Mouse (Mus musculus): Measurements from ENCODE around the gene Mob3b. TPM values are rescaled to one million over a fixed set of nuclear protein-coding genes. Genes with fewer than 3 reads are reported as not detected.

The Mob3b gene
- polyA plus RNA-seq, 1 experiment from 2014 or later, result 14.1 TPM

DNA sequence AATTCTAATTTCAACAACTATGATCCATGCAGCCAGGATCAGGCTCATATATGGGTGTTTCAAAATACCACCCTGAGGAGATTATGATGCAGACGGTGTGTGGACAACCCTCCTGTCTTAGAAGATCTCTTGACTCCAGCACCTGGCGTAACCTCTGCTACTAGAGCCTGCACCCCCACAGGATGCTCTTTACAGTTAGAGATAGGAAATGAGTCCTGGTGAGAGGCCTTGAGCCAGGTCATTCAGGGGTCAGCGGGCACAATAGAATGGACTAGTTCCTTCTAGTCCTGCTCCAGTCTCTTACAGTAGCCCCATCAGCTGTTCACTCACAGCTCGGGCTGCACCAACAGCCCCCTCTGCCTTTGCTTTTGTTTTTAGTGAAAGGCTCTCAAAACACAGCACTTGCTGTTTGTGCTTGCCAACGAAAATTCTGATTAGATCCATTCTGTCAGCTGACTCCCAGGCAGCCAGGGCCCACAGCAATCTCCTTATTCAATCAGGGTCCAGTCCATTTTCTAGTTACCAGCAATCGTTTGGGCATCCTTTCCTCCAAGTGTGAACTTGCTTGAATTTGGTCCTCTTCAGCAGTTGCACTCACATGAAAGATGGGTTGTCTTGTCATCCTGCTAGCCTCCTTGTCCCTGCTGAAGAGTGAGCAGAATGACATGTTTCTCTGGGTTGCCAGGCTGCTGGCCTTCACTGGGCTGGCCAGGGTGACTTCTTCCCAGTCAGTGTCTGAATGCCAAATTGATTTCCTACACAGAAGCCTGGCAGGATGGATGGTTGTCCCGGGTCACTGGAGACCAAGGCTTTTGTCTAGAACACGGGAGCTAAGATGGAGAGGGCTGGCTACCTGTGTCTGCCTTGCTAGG lies 175.7 kb downstream of the Mob3b start:
- Histone ChIP-seq H3K9me3 (replicated peaks) (no peaks in the 10 kb centered on the region), H3K27ac (no peak overlapping the region), H3K36me3 (no peaks in the 10 kb centered on the region), H3K27me3 (ENCODE audit: low read depth, poor library complexity, severe bottlenecking) (no peaks in the 10 kb centered on the region), H3K4me1 (peaks cover 4% of the 10 kb centered on the region), H3K4me3 (no peak overlapping the region)
- no peak for DNase-seq (ENCODE audit: low spot score)
- 74% methylated on average over 8 of the region's 8 CpGs for WGBS

DNA sequence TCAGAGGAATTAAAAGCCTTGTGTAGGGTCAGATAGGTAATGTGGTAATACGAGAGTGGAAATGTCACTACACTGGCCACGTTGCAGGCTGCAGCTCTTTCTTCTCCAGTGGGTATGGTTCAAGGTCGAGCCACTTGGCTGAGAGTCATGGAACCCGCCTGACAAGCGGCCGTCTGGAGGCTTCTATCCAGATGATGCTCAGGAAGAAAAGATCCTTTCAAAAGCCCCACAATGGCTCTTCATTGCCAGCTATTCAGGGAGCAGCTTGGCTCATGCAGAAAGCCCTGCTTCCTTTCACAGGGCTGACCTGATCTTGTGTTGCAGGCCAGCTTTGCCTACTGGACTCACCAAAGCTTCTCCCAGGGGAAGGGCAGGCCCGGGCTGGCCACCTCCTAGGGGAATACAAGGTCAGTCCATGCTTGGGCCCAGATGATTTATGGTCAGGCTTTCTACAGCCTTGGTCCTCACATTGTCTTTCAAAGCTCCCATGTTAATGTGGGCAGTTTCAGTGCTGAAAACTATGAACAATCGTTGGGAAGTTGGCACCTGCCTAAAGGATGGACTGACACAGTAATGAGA lies 176.7 kb downstream of the Mob3b start:
- Histone ChIP-seq H3K9me3 (replicated peaks) (no peaks in the 10 kb centered on the region), H3K27me3 (ENCODE audit: low read depth, poor library complexity, severe bottlenecking) (no peaks in the 10 kb centered on the region), H3K36me3 (no peaks in the 10 kb centered on the region), H3K4me3 (no peak overlapping the region), H3K27ac (no peak overlapping the region), H3K4me1 (peaks cover 4% of the 10 kb centered on the region)
- 88% methylated on average over 8 of the region's 8 CpGs for WGBS
- no peak for DNase-seq (ENCODE audit: low spot score)

DNA sequence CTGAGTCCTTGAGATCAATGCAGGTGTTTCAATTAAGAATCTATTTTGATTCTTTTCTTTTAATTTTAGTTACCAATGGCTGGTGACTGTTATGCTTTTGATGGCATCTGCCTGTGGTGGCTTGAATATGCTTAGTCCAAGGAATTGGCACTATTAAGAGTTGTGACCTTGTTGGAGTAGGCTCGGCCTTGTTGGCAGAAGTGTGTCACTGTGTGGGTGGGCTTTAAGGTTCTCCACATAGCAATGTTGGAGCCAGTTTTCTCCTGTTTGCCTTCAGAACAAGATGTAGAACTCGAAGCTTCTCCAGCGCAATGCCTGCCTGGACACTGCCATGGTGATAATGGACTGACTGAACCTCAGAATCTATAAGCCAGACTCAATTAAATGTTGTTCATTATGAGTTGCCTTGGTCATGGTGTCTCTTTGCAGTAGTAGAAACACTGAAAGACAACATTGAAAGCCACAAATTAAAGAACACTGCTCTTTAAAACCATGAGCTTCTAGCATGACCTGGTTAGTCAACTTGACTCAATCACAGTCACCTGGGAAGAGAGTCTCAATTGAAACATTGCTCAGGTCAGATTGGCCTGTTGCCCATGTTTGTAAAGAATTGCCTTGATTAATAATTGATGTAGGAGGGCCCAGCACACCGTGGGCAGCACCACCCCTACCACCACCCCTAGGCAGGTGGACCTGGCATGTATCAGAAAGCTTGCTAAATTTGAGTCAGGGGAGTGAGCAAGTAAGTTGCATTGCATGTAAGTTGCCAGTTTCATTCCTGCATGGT lies 180.2 kb downstream of the Mob3b start:
- no peak for DNase-seq (ENCODE audit: low spot score)
- H3K9me3 ChIP-seq (replicated peaks), result no peaks in the 10 kb centered on the region
- no peaks in the 10 kb centered on the region for H3K36me3 ChIP-seq
- H3K4me1 ChIP-seq, result peaks cover 4% of the 10 kb centered on the region
- no peaks in the 10 kb centered on the region for H3K27me3 ChIP-seq (ENCODE audit: low read depth, poor library complexity, severe bottlenecking)
- no peak overlapping the region for H3K27ac ChIP-seq
- no peak overlapping the region for H3K4me3 ChIP-seq
- 89% methylated on average over 4 of the region's 4 CpGs for WGBS

DNA sequence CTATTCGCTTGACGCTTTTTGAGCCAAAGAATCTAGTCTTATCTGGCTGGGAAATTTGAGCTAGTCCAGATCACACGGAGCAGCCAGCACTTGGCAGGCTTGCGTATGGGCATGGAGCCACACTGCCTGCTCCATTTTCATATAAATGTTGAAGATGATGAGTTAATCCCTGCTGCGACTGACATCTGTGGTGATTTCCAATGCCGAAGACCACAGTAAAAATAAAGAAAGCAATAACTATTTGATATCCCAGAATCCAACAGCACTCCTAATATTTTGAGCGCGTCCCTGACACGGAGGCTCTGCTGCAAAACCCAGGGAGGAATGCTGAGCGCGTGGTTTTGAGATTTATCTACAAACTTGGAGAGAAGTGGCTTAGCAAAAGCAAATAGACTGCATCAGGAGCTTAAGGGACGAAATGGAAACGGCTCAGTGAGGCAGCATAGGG lies 180.9 kb downstream of the Mob3b start:
- no peaks in the 10 kb centered on the region for H3K27me3 ChIP-seq (ENCODE audit: low read depth, poor library complexity, severe bottlenecking)
- WGBS, result 93% methylated on average over 13 of the region's 13 CpGs

DNA sequence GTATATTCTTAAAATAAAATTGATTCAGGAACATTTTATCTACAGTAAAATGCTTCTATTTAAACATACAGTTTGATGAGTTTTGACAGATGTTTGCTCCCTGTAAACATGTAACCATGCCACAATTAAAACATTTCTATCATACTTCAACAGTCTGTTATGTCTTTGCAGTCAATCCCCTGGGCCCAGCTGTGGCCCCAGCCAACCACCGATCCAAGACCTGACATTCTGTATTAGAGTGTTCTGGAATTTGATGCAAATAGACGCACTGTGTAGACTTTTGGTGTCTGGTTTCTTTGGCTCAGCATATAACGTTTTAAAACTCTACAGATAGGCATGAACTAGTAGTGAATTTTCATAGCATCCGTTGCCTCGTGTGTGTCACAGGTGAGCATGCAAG lies 182.5 kb downstream of the Mob3b start:
- Histone ChIP-seq H3K36me3 (no peaks in the 10 kb centered on the region), H3K4me1 (peaks cover under 1% of the 10 kb centered on the region), H3K27ac (no peak overlapping the region), H3K4me3 (no peak overlapping the region), H3K27me3 (ENCODE audit: low read depth, poor library complexity, severe bottlenecking) (no peaks in the 10 kb centered on the region), H3K9me3 (replicated peaks) (no peaks in the 10 kb centered on the region)
- no peak for DNase-seq (ENCODE audit: low spot score)
- WGBS, result 92% methylated on average over 5 of the region's 5 CpGs

More for the DNA sequence above, 180.9 kb downstream of the Mob3b start:
- H3K27ac ChIP-seq, result no peak overlapping the region
- H3K4me1 ChIP-seq, result peaks cover 1% of the 10 kb centered on the region; the same call in 1 of the 2 replicates
- no peak overlapping the region for H3K4me3 ChIP-seq
- no peaks in the 10 kb centered on the region for H3K36me3 ChIP-seq
- DNase-seq (ENCODE audit: low spot score), result no peak
- no peaks in the 10 kb centered on the region for H3K9me3 ChIP-seq (replicated peaks)

DNA sequence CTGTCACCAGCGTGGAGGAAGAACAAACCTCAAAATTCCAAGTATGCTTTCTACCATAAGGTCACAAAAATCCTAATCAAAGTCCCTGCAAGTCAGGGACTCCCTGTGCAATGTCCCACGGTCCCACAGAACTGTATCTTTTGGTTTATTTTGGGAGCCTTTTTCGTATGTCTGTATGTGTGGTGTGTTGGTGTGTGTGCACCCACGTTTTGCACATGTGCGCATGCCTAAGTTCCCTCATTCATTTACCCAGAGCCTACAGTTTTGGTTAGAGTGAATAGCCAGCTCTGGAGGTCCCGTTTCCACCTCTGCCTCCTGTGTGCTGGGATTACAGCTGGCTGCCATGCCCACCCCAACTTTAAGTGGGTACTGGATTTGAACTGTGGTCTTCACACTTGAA lies 189.7 kb downstream of the Mob3b start:
- DNase-seq (ENCODE audit: low spot score), result no peak
- no peaks in the 10 kb centered on the region for H3K36me3 ChIP-seq
- 91% methylated on average over 6 of the region's 6 CpGs for WGBS
- H3K27me3 ChIP-seq (ENCODE audit: low read depth, poor library complexity, severe bottlenecking), result no peaks in the 10 kb centered on the region
- H3K27ac ChIP-seq, result no peak overlapping the region
- no peak overlapping the region for H3K4me3 ChIP-seq
- H3K4me1 ChIP-seq, result peaks cover 20% of the 10 kb centered on the region
- no peaks in the 10 kb centered on the region for H3K9me3 ChIP-seq (replicated peaks)

DNA sequence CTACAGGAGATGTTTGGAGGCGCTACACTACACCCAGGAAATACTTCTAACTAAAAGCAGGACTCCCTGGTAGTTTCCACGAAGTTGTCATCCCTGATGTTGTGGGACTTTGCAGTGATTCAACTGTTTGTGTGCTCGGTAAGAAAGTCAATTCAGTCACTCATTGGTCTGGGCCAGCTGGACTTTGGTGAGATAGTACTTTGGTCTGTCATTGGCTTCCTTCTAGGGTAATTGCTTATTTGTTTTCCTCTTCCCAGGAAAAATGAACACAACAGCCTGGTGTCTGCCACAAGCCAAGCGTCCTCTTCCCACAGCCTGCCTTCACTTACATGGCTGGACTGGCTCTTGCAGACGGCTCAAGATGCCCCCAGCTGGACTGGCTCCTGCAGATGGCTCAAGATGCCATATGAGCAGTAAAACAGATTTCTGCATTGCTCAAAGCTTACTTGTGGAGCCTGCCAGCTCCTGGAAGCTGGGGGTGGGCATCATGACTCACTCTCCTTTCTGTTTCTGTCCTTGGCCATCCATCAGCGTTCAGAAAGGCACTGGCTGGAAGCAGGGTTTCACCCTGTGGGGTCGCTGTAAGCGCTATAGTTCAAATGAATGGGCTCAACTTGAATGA lies 190.8 kb downstream of the Mob3b start:
- Histone ChIP-seq H3K9me3 (replicated peaks) (no peaks in the 10 kb centered on the region), H3K27ac (no peak overlapping the region), H3K36me3 (no peaks in the 10 kb centered on the region), H3K4me1 (peaks cover 20% of the 10 kb centered on the region), H3K4me3 (no peak overlapping the region), H3K27me3 (ENCODE audit: low read depth, poor library complexity, severe bottlenecking) (no peaks in the 10 kb centered on the region)
- DNase-seq (ENCODE audit: low spot score), result no peak
- 71% methylated on average over 8 of the region's 8 CpGs for WGBS

DNA sequence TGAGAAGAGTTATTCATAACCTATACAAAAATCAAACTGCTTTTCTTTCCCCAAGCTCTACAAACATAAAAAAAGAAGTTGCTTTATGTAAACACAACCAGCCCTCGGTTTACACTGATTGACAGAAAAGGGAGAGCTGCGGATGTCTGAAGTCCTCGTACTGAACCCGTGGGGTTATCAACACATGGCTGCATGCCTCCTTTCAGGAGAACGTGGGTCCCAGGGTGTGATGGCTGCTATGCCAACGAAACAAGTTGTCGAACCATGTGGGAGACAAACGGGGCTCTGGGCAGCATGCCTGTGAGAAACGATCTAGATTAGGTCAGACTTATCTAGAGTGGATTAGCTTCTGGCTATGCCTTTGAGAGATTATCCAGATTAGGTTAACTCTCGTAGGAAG lies 192.4 kb downstream of the Mob3b start:
- 82% methylated on average over 10 of the region's 10 CpGs for WGBS
- Histone ChIP-seq H3K4me1 (peaks cover 20% of the 10 kb centered on the region), H3K27ac (no peak overlapping the region), H3K36me3 (no peaks in the 10 kb centered on the region), H3K27me3 (ENCODE audit: low read depth, poor library complexity, severe bottlenecking) (no peaks in the 10 kb centered on the region), H3K9me3 (replicated peaks) (no peaks in the 10 kb centered on the region), H3K4me3 (no peak overlapping the region)
- no peak for DNase-seq (ENCODE audit: low spot score)

DNA sequence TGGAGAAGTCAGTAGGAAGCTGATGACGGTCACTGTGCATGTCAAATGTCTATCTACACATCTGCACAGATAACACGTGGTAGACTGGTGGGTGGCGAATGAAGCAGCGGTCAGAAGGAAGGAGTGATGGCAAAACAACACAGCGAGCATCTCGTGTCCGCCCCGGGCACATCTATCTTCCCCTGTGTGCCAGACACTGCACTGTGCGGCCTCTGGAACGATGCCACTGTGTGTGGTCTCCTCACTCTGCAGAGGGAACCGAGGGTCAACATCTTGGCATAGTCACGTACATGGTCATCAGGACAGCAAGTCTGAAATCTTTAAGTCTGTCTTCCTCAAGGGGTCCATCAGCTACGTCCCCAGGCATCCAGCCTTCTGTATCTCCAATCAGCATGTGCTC lies 193.3 kb downstream of the Mob3b start:
- Histone ChIP-seq H3K9me3 (replicated peaks) (no peaks in the 10 kb centered on the region), H3K27me3 (ENCODE audit: low read depth, poor library complexity, severe bottlenecking) (no peaks in the 10 kb centered on the region), H3K27ac (no peak overlapping the region), H3K36me3 (no peaks in the 10 kb centered on the region), H3K4me3 (no peak overlapping the region), H3K4me1 (peaks cover 11% of the 10 kb centered on the region)
- no peak for DNase-seq (ENCODE audit: low spot score)
- 86% methylated on average over 13 of the region's 13 CpGs for WGBS

DNA sequence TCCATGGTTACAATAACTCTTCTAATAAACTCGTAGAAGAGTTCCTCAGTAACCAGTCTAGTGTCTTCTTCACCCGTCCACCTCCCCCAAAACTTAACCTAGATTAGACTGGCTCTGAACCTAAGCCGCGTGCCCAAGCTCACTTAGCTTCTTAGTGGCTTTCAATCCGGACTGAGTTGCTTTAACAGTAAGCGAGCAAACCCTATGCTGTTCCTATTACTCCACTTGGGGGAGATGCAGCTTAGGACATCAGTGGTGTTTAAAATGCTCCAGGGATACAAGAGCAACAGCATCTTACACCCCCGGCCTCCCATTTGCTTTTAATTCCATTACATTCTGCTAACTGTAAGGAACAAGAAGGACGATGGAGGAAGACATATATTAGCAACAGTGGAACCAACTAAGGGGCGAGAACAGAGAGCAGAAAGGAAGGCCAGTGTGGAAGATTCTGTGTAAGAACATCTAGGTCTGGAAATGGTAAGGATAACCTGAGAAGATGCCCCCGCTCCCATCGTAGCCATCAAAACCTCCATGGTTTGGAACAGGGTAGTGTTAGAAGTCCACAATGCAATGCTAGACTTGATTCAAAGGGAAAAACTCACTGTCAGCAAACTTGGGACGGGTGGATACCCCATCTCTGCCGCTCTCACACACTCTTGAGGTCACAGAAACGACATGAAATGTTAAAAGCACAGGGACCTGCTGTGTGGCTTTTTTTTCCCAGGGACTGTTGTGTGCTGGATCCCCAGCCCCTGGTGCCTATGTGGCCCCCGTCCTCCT lies 196.3 kb downstream of the Mob3b start:
- Histone ChIP-seq H3K27me3 (ENCODE audit: low read depth, poor library complexity, severe bottlenecking) (no peaks in the 10 kb centered on the region), H3K4me3 (no peak overlapping the region), H3K4me1 (peaks cover 5% of the 10 kb centered on the region; the same call in 1 of the 2 replicates), H3K36me3 (no peaks in the 10 kb centered on the region), H3K9me3 (replicated peaks) (no peaks in the 10 kb centered on the region), H3K27ac (no peak overlapping the region)
- WGBS, result 81% methylated on average over 15 of the region's 15 CpGs
- DNase-seq (ENCODE audit: low spot score), result peak; percentile 12

DNA sequence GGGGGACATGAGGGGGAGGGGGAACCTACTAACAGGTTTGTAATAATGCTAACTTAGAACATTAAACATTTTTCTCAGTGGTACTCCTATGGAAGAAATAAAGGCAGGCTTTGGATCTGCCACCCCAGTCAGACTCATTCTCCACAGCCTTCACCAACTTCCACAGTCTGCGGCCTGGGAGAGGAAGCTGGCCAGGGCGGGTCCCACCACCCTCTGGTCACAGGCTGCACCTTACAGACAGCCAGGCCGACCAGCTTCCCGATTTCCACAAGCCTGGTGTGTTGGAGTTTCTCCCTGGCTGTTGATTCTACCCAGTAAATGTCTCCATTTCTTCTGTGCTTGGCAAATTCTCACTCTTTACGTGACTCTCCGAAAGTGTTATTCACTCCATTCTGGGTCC lies 197.8 kb downstream of the Mob3b start:
- Histone ChIP-seq H3K4me1 (peaks cover 5% of the 10 kb centered on the region; the same call in 1 of the 2 replicates), H3K9me3 (replicated peaks) (no peaks in the 10 kb centered on the region), H3K36me3 (no peaks in the 10 kb centered on the region), H3K27me3 (ENCODE audit: low read depth, poor library complexity, severe bottlenecking) (no peaks in the 10 kb centered on the region), H3K4me3 (no peak overlapping the region), H3K27ac (no peak overlapping the region)
- no peak for DNase-seq (ENCODE audit: low spot score)
- WGBS, result 85% methylated on average over 6 of the region's 6 CpGs
